Mouse (Mus musculus) kidney, adult 18-20 months (tissue): Measurements from ENCODE around the gene Cdc42bpb.
A peak's percentile ranks its signal among the peaks of the same experiment; 100 is the strongest.

Source experiments
- DNase-seq: peaks from one replicate; pipeline ENCODE4 v3.0.0; 2021

Gene Cdc42bpb

DNA sequence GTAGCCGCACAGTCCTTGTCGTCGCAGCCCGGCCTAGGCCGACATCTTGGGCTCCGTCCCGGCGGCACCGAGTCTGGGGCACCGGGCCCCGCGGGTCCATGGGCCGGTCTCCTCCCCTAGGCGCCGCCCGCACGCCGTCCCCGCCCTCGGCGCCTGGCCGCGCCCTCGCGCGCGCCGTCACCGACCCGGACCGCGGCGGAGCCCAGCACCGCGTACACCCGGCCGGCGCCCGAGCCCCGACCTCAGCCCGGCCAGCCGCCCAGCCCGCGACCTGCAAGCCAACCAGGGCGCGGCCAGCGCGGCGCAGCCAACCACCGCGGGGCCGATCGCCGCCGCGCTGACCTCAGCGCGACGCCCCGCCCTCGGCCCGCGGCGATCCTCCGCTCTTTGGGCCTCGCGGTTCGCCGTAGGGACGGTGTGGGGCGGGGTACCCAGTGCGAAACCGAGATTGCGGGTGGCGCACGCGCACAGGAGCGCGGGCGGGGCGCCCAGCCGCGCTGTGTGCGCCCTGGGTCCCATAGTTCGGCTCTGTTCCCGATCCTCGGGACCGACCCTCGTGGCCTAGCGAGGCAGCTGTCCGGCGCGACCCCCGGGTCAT lies at the start of gene Cdc42bpb:
Gene Cdc42bpb (minus strand): TSS at position 343 of the 598 bp plus-strand sequence.
- peak; percentile 97 for DNase-seq

DNA sequence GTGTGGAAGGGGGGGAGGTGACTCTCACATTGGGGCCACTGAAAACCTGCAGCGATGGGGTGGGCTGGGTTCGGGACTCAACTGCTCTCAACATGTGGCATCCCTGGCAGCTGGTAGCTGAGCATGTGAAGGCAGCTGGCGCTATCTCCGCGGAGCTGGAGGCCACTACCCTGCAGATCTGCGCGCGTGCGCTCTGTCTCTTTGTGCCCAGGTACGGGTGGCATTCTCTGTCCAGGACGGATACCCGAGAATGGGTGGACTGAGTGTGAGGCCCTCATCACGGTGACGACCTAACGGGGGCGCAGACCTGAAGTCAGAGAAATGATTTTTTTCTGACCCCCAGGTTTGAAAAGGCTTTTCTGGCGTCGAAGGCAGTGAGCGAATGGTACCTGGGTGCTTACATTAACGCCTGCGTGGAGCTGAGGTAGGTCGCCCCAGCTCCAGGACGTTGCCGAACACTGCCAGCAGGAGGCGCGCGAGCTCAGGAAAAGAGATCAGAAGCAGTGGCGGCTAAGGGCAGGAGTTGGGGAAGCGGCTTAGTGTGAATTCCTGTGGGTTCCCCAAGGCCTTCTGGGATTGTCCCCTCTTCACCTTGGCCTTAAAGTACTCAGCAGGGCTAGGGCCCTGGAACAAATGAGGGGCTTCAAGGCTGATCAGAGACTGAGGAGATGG lies 48.4 kb upstream of the Cdc42bpb start:
- DNase-seq, result peak; percentile 97

DNA sequence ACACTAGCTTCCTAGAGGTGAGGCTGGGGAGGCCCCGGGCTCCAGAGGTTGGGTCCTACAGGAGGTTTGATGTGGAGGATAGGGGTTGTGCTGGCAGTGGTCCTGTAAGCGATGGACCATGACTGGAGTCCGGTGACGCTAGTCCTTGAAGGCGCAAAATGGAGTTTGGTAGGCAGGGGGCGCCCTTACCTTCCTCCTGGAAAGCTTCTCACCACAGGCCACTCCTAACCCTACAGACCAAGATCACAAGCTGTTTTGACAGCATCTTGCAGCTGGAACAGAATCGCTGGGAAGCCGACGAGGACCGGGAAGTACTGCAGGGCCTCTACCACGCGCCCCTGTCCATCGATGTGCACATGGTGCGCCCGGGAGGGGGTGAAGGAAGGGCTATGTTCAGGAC lies 47.7 kb upstream of the Cdc42bpb start:
- DNase-seq, result peak; percentile 95

DNA sequence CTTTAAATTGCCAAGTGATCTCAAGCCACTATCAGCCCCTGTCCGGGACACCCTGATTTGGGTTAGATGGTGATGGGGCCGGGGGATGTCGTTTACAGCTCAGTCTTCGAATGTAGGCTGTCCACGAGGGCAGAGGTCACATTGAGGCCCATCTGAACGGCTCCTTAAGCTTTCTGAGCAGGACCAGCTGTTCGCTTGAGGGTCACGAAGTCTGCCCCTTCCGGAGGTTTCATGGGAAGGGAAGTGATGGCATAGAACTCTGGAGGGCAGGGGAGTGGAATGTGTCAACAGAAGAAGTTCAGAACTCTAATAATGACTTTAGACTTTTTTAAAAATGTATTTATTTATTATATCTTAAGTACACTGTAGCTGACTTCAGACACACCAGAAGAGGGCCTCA lies 47.0 kb upstream of the Cdc42bpb start:
- no peak for DNase-seq

DNA sequence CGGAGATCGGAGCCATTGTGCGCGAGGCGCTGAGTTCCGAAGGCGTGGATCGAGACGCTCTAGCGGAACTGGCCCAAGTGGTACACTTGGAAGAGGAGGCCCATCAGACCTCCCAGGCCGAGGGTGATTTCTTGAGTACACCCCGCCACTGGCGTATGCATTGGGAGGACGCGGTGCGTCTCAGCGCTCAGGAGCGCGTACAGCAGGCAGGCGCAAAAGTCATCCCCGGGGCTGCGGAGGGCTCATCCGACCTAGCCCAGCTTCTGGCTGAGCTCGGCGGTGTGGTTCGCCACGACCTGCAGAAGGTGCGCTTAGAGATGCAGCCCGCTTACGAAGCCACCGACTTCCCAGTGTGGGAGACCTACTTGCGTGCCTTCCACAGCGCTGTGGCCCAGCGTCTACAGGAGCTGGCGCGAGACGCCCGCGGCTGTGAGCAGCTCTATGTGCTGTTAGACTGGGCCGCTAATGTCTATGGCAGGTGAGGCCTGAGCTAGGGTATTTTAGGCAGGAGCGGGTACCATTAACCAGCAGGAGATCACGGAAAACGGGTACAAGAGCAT lies 46.1 kb upstream of the Cdc42bpb start:
- DNase-seq, result no peak

DNA sequence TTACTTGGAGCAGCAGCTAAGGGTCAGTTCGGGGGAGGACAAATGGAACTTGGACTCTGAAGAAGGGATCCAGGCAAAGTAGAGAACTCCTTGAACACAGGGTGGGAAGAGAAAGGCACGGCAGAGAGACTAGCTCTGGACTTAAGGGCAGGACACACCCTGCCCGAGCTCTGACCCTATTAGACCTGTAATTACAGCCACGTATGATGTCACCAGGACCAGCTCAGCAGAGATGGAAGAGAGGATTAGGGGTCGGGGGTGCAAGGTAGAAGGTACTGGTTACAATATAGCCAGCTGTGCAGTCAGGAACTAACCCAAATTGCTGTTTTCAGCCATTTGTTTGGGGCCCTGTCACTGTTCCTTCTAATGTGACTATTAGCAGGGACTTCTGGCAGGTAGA lies 45.3 kb upstream of the Cdc42bpb start:
- DNase-seq, result no peak

DNA sequence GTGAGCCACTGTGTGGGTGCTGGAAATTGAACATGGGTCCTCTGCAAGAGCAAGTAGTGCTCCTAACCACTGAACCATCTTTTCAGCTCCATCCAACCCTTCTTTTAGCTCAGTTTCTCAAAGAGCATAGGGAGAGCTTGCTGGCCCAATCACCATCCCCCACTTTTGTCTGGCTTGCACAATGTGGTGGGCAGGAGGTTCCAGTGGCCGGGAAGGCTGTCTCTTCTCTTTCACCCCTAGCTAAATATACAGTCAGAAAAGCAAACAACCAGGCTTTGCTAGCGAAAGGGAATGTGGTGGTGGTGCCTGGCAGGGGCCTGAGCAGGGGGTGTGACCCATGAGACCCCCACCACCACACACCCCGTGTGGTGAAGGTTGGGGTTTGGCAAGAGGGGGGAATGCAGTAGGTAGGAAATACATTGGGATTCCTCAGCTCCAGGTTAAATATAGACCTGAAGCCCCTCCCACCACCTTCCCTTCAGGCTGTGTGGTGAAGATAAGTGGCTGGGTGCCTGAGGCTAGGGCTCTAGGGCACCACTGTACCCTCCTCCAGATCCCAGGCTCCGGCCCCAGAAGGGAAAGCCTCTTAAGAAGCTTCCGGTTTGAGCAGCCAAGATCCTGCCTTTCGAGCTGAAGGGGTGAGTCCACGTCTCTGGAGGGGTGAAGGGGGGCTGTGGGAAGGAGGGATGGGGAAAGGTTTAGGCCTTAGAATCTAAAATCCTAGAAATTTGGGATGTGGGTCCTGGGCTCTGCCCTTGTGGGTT lies 43.6 kb upstream of the Cdc42bpb start:
- DNase-seq, result no peak

DNA sequence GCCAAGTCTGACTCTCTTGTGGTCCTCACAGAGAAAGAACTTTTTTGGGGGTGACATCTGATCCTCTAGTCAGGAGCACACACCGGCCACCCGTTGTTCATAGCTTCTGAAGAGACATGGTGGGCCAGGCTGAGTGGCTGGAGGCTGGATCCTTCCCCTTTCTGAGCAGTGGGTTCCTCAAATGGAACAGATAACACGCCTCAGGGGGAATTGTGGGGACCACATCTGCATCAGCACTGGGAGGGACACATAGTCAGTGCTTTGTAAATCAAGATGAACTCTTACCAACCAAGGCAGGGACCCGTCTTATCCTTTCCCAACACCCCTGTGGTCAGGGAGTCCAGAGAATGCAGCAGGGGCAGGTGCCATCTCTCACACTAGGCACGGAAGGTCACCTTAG lies 42.4 kb upstream of the Cdc42bpb start:
- no peak for DNase-seq

DNA sequence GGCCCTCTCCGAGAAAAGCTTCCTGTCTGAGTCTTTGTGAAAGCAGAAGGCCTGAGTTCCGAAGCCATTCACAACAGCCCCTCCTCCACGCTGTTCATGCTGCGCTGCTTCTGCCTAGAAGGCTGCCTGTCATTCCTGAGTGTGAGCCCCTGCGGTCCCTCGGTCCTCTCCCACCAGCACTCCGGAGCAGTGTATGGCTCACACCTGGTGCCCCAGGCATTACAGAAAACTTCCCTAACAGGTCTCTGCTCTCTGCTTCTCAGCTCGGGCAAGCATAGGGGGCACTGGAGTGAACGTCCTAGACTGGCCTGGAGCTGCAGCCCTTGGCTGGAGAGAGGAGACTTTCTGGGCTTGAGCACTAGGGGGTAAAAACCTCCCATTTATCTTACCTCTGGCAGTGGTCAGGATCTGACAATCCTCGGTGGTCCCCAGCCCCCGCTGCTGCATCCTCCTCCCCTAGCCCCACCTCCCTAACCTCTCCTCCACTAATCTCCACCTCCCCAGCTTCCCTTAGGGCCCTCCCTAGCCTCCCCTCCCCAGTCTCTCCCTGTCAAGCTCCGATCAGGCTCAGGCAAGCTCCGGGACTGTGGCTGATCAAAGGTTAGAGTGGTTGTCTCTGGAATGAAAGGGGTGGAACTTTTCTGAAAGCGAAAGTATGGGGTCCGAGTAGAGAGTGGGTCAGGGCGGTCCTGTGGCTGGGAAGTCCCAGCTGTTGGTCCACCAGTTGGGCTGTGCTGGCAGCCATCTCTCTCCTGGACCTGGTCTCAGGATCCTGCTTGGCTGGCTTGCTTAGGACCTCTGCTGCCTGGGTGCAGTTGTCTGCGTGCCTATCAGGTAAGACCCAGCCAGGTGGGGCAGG lies 39.6 kb upstream of the Cdc42bpb start, which contains the start of gene Exoc3l4:
Gene Exoc3l4 (plus strand): TSS at position 97 of the 859 bp plus-strand sequence.
- peak; percentile 52 for DNase-seq

DNA sequence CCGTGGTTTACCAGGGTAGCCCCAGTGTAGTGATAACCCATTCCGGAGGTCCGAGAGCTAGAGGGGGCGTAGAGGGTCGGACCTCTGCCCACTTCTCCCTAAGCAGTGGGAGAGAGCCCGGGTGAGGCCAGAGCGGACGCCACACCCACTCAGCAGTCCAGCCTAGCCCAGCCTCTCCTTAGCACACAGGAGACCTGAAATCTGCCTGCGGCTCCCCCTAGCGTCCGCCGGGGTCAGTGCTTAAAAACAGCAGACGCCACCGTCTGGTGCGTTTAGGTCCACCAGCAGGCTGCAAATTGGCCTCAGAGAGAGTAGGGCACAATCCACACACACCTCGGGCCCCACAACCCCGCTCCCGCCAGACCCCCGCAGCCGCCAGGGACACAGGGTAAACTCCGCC lies 35.8 kb upstream of the Cdc42bpb start:
- peak; percentile 92 for DNase-seq

DNA sequence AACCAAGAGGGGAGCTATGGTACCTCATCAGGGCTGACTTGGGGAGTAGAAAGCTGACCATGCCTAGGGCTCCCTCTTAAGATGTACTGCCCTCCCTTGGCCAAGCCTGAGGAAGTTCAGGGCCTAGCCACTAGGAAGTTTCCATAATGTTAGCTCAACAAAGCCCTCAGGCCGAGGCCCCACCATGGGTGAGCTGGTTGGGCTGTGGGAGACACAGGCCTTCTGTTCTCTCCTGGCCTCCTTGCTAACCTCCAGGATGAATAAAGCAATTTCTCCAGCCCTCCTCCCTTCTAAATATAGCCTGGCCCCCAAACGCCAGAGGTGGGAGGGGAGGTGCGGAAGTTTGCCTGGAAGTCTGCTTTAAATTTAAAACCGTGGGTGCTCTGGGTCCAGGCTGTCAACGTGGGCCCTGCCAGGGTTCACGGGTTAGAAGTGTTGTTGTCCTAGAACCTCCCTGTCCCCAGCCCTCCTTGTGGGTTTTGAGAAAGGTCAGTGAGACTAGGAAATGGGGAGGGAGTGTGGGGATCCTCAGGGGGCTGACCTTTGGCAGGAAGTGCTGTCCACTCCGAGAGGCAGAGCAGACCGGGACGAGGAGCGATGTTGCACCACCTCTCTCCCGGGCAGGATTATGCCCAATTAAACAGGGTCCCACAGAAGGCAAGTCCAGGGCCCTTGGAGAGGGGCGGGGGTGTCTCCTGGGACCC lies 35.2 kb upstream of the Cdc42bpb start:
- DNase-seq, result peak; percentile 21

DNA sequence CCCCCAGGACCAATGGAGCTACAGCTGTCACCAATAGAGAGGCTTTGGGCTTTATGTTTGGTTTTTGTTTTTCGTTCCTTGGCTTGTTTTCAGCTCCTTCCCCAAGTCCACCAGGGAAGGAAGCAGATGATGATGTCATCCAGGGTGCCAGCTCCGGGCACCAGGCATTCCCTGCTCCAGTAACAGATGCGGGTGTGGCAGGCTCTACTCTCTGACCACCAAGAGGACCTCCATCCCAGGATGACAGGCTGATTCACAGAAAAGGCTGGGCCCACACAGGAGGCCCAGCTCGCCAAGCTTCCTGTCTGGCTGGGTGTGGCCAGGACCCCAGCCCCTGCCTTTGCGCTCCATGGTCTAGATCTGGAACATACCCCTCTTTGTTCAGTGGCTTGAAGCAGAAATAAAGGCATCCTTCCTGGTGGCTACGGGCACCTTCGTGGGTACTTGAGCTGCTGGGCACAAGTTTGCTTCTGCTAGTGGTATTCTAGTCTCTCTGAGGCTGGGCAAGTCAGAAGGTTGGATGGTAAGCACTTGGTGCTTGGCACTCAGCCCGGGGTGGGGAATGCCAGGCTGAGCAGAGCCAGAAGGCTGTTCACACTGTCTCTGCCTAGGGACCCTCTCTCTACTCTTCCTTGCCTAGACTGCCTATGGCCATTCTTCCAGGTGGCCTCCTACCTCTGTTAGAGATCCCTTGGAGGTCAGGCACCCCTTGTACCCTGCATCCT lies 34.3 kb upstream of the Cdc42bpb start:
- DNase-seq, result no peak

DNA sequence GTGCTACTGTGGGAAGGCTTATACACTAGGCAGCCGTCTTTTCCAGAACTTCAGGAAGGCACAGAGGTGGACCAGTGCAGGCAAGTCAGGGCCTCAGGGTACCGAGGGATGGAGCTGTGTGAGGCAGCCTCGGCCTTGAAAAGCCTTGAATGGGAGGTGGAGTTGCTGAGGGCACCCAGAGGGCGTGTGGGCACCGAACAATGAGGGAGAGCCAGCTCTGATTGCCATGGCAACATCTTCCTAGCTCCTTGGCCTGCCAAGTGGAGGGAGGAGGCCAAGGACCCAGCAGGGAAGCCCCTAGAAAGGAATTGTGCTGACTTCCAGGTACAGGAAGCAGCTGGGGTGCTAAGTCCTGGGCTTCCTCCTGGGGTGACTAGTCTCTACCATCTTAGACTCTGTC lies 32.1 kb upstream of the Cdc42bpb start:
- DNase-seq, result no peak

DNA sequence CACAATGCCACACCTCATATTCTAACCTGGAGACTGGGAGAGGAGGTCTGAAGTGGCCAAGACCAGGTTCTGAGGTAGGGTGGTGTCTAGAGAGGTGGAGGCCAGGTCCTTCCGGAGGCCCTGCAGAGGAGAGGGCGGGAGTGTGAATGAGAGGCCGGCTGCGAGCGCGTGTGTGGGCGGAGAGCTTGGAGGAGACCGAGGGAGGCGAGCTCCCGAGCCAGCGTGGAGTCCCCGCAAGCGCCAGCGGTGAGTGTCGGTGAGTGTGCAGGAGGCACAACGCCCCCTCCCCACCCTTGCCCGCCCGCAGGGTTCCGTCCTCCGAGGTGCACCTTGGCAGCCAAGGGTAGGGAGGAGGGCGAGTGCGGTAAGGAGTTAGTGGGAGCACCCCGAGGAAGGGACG lies 29.1 kb upstream of the Cdc42bpb start, which contains the start of gene Lbhd2:
Gene Lbhd2 (plus strand): TSS at position 188 of the 400 bp plus-strand sequence.
- DNase-seq, result no peak

DNA sequence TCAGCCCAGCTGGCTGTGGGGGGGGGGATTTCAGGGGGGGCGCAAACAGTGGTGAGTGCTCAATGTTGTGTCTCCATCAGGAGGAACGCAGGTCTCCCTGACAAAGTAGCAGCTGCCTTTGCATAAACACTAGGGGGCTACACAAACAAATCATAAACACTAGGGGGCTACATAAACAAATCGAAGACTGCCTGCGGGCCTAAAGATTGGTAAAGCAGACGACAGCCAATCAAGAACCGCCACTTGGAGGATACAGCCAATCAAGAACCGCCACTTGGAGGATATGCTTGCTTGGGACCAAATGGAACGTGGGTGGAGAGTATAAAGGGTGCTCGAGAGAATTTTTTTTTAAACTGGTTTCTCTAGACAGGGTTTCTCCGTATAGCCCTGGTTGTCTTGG lies 27.4 kb upstream of the Cdc42bpb start:
- DNase-seq, result no peak

DNA sequence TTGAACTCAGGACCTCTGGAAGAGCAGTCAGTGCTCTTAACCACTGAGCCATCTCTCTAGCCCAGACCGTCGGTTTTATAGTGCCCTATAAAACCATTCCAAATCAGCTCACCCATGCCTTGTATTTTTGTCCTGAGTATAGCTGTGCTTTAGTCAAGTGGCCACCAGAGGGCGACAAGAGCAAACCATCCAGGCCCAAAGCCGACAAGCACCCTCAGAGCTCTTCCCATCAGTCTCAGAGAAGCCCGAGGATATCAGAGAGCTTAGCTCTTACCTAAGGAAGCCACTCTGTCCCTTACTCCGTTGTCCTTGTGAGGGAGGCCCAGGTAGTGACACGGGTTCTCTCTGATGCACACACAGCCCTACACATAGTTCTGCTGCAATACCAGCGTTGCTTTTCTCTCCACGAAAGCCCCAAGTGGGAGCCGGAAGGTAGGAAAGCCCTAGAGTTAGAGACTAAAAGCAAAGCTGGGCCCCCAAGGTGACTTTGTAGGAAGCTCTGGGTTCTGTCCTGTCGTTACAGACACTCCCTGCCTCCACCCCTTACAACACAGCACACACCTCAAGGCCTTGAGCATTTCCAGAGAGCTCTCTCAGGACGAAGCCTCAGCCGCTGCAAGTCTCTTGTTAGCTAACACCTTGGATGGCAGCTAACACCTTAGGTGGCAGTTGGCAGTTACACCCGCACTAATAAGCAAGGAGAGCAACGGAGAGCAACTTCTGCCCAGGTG lies 24.1 kb upstream of the Cdc42bpb start:
- DNase-seq, result peak; percentile 84

DNA sequence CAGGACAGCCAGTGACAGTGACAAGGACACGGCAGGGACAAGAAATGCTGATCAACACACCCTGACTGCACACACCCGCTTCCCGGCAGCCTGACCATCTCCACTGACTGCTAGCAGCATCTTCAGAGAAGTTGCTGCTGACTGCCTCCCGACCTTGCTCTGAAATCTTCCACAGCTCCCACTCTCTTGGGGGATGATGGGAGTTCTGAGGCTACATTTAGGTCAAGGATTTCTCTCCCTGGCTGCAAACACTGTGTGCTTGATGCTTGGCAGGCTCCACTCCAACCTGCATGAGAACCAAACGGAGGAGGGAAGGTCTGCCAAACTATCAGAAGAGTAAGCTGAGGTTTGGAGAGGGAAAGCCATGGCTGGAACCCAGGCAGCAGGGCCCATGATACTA lies 19.5 kb upstream of the Cdc42bpb start:
- no peak for DNase-seq

DNA sequence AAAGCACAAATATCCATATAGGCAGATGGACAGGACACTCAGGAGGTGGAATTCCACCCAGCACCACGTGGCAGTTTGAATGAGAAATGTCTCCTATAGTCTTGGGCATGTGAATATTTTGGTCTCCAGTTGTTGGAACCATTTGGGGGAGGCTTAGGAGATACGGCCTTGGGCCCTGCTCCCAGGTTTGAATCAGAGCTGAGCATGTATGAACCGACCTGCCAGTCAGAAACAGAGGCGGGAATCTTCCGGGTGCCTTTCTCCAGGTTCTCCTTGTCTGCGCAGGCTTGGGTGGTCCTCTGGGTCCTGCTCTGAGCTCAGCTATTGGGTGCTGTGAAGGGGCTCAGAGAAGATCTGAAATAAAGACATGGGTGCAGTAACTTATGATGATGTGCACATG lies 16.5 kb upstream of the Cdc42bpb start:
- DNase-seq, result no peak

DNA sequence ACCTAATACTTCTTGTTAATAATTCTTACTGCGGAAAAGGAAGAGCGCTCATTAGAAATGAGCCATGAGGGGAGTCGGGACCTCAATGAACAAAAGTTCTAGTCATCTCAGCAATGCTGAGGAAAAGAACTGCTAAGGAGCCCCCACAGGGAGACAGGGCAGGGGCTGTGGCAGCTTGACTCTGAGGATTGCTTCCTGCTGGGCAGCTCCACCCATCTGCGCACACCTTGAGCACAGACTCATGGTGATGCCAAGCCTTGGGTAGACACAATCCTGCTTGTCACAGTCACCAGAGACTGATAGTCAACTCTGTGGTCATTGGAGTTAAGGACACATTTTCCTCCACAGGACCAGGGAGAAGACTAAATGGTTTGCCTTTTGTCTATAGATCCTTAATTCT lies 9.6 kb upstream of the Cdc42bpb start:
- DNase-seq, result no peak

DNA sequence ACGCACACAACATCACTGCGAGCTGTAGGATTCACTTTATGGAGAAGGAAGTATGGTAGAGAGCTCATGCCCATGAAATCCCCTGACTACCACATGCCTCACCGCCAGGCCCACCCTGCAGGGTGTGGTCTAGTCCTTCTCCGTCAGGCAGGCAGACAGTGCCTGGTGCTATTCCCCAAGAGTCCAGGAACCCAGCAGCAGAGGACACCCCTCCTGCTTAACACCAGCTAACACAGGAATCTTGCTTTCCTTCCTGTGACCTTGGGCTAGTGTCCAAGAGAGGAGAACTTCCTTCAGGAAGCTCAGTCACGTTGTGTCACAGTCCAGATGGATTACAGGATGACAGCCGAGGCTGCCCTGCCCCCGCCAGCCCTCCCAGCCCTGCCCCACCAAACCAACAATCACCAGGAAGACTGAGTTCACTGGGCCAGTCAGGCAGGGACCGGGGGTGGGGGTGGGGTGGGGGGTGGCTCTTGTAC lies 9.2 kb upstream of the Cdc42bpb start:
- peak; percentile 49 for DNase-seq
